Mouse (Mus musculus) liver, postnatal 0 days (tissue): ENCODE data around the gene Patz1. TPM values are rescaled to one million over a fixed set of nuclear protein-coding genes. Genes with fewer than 3 reads are reported as not detected.
A peak's percentile ranks its signal among the peaks of the same experiment; 100 is the strongest.

Source experiments
- ATAC-seq: fragments of 200-750 bp; cut with Nextera tagmentation; 2 replicates; pipeline ENCODE4 v1.8.0; 2017; ENCODE audit warnings: mild to moderate bottlenecking, moderate library complexity
- DNase-seq: peaks from one replicate; pipeline ENCODE4 v3.0.0-alpha.2; 2016
- H3K27ac ChIP-seq: fragments of 300-500 bp; sonication (generic); 2 replicates; pipeline ENCODE4 v1.5.1; 2014; ENCODE audit warnings: antibody characterized with exemption, moderate library complexity, mild to moderate bottlenecking, low read depth
- H3K27me3 ChIP-seq: fragments of 300-500 bp; sonication (generic); 2 replicates; pipeline ENCODE4 v1.6.1; 2014; ENCODE audit warnings: low read length, control low read depth, mixed read lengths; ENCODE audit not compliant: insufficient read depth
- H3K36me3 ChIP-seq: fragments of 300-500 bp; sonication (generic); replicated peaks from 2 replicates; pipeline ENCODE4 v1.6.1; 2014; ENCODE audit warnings: mild to moderate bottlenecking, control low read depth, low read length, moderate library complexity, mixed read lengths; ENCODE audit not compliant: insufficient read depth
- H3K4me1 ChIP-seq: fragments of 300-500 bp; sonication (generic); 2 replicates; pipeline ENCODE4 v1.6.1; 2014; ENCODE audit warnings: antibody characterized with exemption, mild to moderate bottlenecking, control low read depth; ENCODE audit not compliant: insufficient read depth
- H3K4me2 ChIP-seq: fragments of 300-500 bp; sonication (generic); 2 replicates; pipeline ENCODE4 v1.6.1; 2014; ENCODE audit warnings: low read depth, mild to moderate bottlenecking, low read length, moderate library complexity, mixed read lengths
- H3K4me3 ChIP-seq: fragments of 300-500 bp; sonication (generic); 2 replicates; pipeline ENCODE4 v1.5.1; 2014; ENCODE audit warnings: low read depth, low read length
- H3K9ac ChIP-seq: fragments of 300-500 bp; sonication (generic); replicated peaks from 2 replicates; pipeline ENCODE4 v1.6.1; 2014; ENCODE audit warnings: mild to moderate bottlenecking, moderate library complexity
- H3K9me3 ChIP-seq: fragments of 300-500 bp; sonication (generic); 2 replicates; pipeline ENCODE4 v1.6.1; 2016; ENCODE audit warnings: mild to moderate bottlenecking, control low read depth, low read length, mixed read lengths
- CTCF ChIP-seq: sonication (generic); IDR thresholded peaks from 2 replicates; pipeline ENCODE4 v1.5.1; 2016; ENCODE audit warnings: antibody characterized with exemption, low read depth
- EP300 ChIP-seq: IDR thresholded peaks from 2 replicates; pipeline ENCODE4 v1.6.1; 2016; ENCODE audit warnings: antibody characterized with exemption, low read depth, mild to moderate bottlenecking
- WGBS: fragments of 180-500 bp; shearing (Covaris S2); extraction: QIAGEN DNeasy Blood & Tissue Kit; methylation state at CpG from one replicate; pipeline ENCODE4 v1.1.7; 2014; ENCODE audit not compliant: insufficient replicate concordance; 5-methylcytosine and 5-hydroxymethylcytosine counted together
- polyA plus RNA-seq: library from polyadenylated mRNA; unstranded; fragments of >200 nt; fragmentation: Nextera tagmentation; extraction: Ambion mirVana; gene quantifications from 2 replicates; pipeline ENCODE4 v1.2.1, GENCODE M21; 2015

Gene Patz1
- polyA plus RNA-seq = 8.6 and 8.8 TPM in 2 replicates

GRCm38 (mm10) chr11:3288521-3289301, at the start of gene Patz1:
Gene Patz1, plus strand, starts transcription at chr11:3288874.
- no peaks in the 10 kb centered on the region for H3K27me3 ChIP-seq
- peak within 1 kb of the TSS; percentile 95 for H3K9ac ChIP-seq
- H3K4me3 ChIP-seq = peak within 1 kb of the TSS; percentile 93
- peak; percentile 38 for DNase-seq
- no peaks in the 10 kb centered on the region for H3K9me3 ChIP-seq
- ATAC-seq = peak; percentile 14
- peaks cover 44% of the 10 kb centered on the region for H3K4me1 ChIP-seq
- no peak for TF ChIP-seq EP300
- no peak for TF ChIP-seq CTCF
- peak within 1 kb of the TSS; percentile 100 for H3K4me2 ChIP-seq
- peak within 1 kb of the TSS; percentile 99 for H3K27ac ChIP-seq
- H3K36me3 ChIP-seq = peaks cover 5% of the 10 kb centered on the region; the same call in 1 of the 2 replicates
- WGBS = under 1% methylated on average over 41 of the region's 41 CpGs

- ATAC-seq (no peak), DNase-seq (no peak)
- H3K27ac ChIP-seq = no peak overlapping the region
- H3K36me3 ChIP-seq = peaks cover 89% of the 10 kb centered on the region
- no peaks in the 10 kb centered on the region for H3K27me3 ChIP-seq
- H3K9me3 ChIP-seq = no peaks in the 10 kb centered on the region
- no peaks in the 10 kb centered on the region for H3K4me1 ChIP-seq
- H3K4me2 ChIP-seq = no peak overlapping the region
- no peak overlapping the region for H3K4me3 ChIP-seq
- 87% methylated on average over 7 of the region's 7 CpGs for WGBS
- TF ChIP-seq EP300 (no peak), CTCF (no peak)
- H3K9ac ChIP-seq = no peak overlapping the region
These were observed 46.3 kb upstream of the Patz1 start for GRCm38 (mm10) chr11:3242395-3242794.

GRCm38 (mm10) chr11:3243771-3244170, 44.9 kb upstream of the Patz1 start:
- Histone ChIP-seq H3K4me1 (no peaks in the 10 kb centered on the region), H3K4me2 (no peak overlapping the region), H3K9me3 (no peaks in the 10 kb centered on the region), H3K36me3 (peaks cover 92% of the 10 kb centered on the region), H3K27me3 (no peaks in the 10 kb centered on the region), H3K27ac (no peak overlapping the region), H3K4me3 (no peak overlapping the region), H3K9ac (no peak overlapping the region)
- DNase-seq (no peak), ATAC-seq (no peak)
- 86% methylated on average over 4 of the region's 4 CpGs for WGBS
- TF ChIP-seq CTCF = no peak
- no peak for TF ChIP-seq EP300

GRCm38 (mm10) chr11:3247387-3247786, 41.3 kb upstream of the Patz1 start:
- ATAC-seq = no peak
- TF ChIP-seq EP300 (no peak), CTCF (no peak)
- WGBS = 77% methylated on average over 2 of the region's 2 CpGs

DNA sequence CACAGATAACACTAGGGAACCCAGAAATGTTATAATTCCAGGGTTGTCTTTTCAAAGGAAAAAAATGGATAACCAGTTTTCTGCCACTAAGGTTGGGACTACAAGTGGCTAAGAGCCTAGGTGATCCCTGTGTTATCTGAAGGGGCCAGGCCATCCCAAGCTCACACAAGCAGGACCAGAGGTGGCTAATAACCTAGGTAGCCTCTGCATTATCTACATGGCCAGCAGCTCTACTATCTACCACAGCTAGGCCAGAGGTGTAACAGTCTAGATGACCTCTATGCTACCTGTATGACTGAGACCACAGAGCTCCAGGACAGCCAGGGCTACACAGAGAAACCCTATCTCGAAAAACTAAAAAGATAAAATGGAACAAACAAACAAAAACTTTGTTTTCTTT, 29.1 kb upstream of the Patz1 start:
- no peaks in the 10 kb centered on the region for H3K4me1 ChIP-seq
- WGBS = 74% methylated on average over 1 of the region's 1 CpGs
- H3K4me2 ChIP-seq = no peak overlapping the region
- DNase-seq (no peak), ATAC-seq (no peak)
- no peak for TF ChIP-seq EP300
- no peak for TF ChIP-seq CTCF
- no peaks in the 10 kb centered on the region for H3K9me3 ChIP-seq
- H3K9ac ChIP-seq = no peak overlapping the region
- H3K4me3 ChIP-seq = no peak overlapping the region
- H3K27me3 ChIP-seq = no peaks in the 10 kb centered on the region
- H3K27ac ChIP-seq = no peak overlapping the region
- peaks cover 73% of the 10 kb centered on the region for H3K36me3 ChIP-seq

More at GRCm38 (mm10) chr11:3247387-3247786, 41.3 kb upstream of the Patz1 start:
- Histone ChIP-seq H3K9me3 (no peaks in the 10 kb centered on the region), H3K36me3 (peaks cover 85% of the 10 kb centered on the region), H3K4me1 (no peaks in the 10 kb centered on the region), H3K27ac (no peak overlapping the region), H3K4me3 (no peak overlapping the region), H3K4me2 (no peak overlapping the region), H3K27me3 (no peaks in the 10 kb centered on the region), H3K9ac (no peak overlapping the region)
- no peak for DNase-seq

GRCm38 (mm10) chr11:3265291-3266078, 23.2 kb upstream of the Patz1 start:
- Histone ChIP-seq H3K4me2 (peak overlapping the region; percentile 81), H3K27me3 (no peaks in the 10 kb centered on the region), H3K9ac (peak overlapping the region; percentile 97), H3K36me3 (peaks cover 31% of the 10 kb centered on the region), H3K4me3 (peak overlapping the region; percentile 92), H3K9me3 (no peaks in the 10 kb centered on the region), H3K4me1 (peaks cover 9% of the 10 kb centered on the region), H3K27ac (peak overlapping the region; percentile 82)
- ATAC-seq = peak; percentile 16; the same call in 1 of the 2 replicates
- no peak for DNase-seq
- WGBS = 2% methylated on average over 25 of the region's 26 CpGs
- TF ChIP-seq EP300 (no peak), CTCF (no peak)
